ENCODE assay signal across 15 mouse cellular contexts in the genomic region with DNA sequence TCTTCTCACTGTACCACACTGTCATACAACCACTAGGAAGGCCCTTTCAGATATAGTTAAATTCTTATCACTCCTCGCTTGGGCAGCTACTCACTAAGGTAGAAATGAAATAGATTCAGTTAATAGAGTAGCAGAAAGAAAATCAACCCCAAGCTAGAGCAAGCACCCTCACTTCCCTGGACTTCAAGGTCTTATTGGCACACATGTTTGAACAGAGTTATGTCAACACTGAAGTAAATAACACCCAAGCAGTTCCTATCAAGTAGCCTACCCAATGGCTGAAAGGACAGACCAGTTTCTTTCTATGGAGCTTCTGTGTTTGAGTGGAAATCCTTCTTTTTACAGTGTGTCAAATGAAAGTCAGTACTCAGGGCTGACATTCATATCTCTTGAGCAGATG.
"Had no signal": no experiment of that assay in that cellular context is flagged by ENCODE, and none has a peak within 500 bp of the region (broad histone marks: within the 10 kb centered on the region; RNA-seq: fewer than 3 reads in every experiment).

No protein-coding gene starts in this region.

- H3K4me2 ChIP-seq: liver, embryonic 13.5 days; lung, embryonic 15.5 days; midbrain, embryonic 12.5 days; neural tube, embryonic 12.5 days had no signal

- DNase-seq: liver, embryonic 13.5 days; lung, adult 18-20 months; lung, postnatal 14 days; lung, postnatal 36 days; midbrain, embryonic 14.5 days; right cerebral cortex, postnatal 14 days; thymus, adult 18-20 months; thymus, postnatal 14 days; thymus, postnatal 36 days had no signal

- H3K4me3 ChIP-seq: liver, embryonic 13.5 days; lung, embryonic 15.5 days; megakaryocyte, embryonic 14.5 days; midbrain, embryonic 12.5 days; neural tube, embryonic 12.5 days had no signal

- H3K4me1 ChIP-seq: lung, embryonic 15.5 days; midbrain, embryonic 12.5 days; neural tube, embryonic 12.5 days had no signal

- ATAC-seq: lung, postnatal 0 days had no signal

- H3K27ac ChIP-seq: liver, embryonic 13.5 days; lung, embryonic 15.5 days; macrophage; midbrain, embryonic 12.5 days; neural tube, embryonic 12.5 days had no signal

- H3K9me3 ChIP-seq: liver, embryonic 13.5 days; lung, embryonic 15.5 days; midbrain, embryonic 12.5 days; neural tube, embryonic 12.5 days had no signal

- H3K27me3 ChIP-seq: liver, embryonic 13.5 days; lung, embryonic 15.5 days; megakaryocyte, embryonic 14.5 days; midbrain, embryonic 12.5 days; neural tube, embryonic 12.5 days had no signal

- H3K36me3 ChIP-seq: liver, embryonic 13.5 days; lung, embryonic 15.5 days; midbrain, embryonic 12.5 days; neural tube, embryonic 12.5 days had no signal

- H3K9ac ChIP-seq: liver, embryonic 13.5 days; lung, embryonic 15.5 days; midbrain, embryonic 12.5 days; neural tube, embryonic 12.5 days had no signal
